ENCODE assay signal across 8 mouse cellular contexts in genomic region chr1:171295063-171295402, GRCm38 (mm10). TPM values are rescaled to one million over a fixed set of nuclear protein-coding genes. Genes with fewer than 3 reads are reported as not detected.
DNase-seq lines count a peak whose midpoint lies in the region; ATAC-seq and TF ChIP-seq lines count a peak whose summit lies in the region.

No protein-coding gene starts in this region.

- H3K36me3 ChIP-seq in heart, embryonic 14.5 days (ENCODE audit: control insufficient read depth, insufficient read depth, low read length) = peaks cover under 1% of the 10 kb centered on the region
- H3K36me3 ChIP-seq in G1E (replicated peaks) = peaks cover 13% of the 10 kb centered on the region
- H3K36me3 ChIP-seq in hindbrain, embryonic 11.5 days (ENCODE audit: control insufficient read depth, insufficient read depth, low read length) = no peaks in the 10 kb centered on the region
- H3K36me3 ChIP-seq in megakaryocyte, embryonic 14.5 days (replicated peaks; ENCODE audit: low read length) = peaks cover 11% of the 10 kb centered on the region

- WGBS in heart, embryonic 14.5 days = 18% methylated on average over 3 of the region's 3 CpGs
- 16% methylated on average over 3 of the region's 3 CpGs for whole genome bisulfite sequencing in hindbrain, embryonic 11.5 days

- peaks cover 12% of the 10 kb centered on the region for H3K27me3 ChIP-seq in heart, embryonic 14.5 days (ENCODE audit: control insufficient read depth, insufficient read depth, low read length)
- no peaks in the 10 kb centered on the region for H3K27me3 ChIP-seq in G1E (ENCODE audit: insufficient read depth, low read length)
- H3K27me3 ChIP-seq in hindbrain, embryonic 11.5 days (ENCODE audit: control insufficient read depth, insufficient read depth, low read length) = peaks cover 6% of the 10 kb centered on the region
- peaks cover 8% of the 10 kb centered on the region for H3K27me3 ChIP-seq in megakaryocyte, embryonic 14.5 days (replicated peaks)

- TF ChIP-seq CTCF in G1E (IDR thresholded peaks at IDR 0.05; ENCODE audit: low read depth, low read length) = no peak

- no peak for ATAC-seq in heart, embryonic 14.5 days (ENCODE audit: insufficient number of reproducible peaks, insufficient read depth, low FRiP score, low read depth)
- no peak for ATAC-seq in G1E (ENCODE audit: extremely low read depth, insufficient number of reproducible peaks, low FRiP score, poor library complexity, severe bottlenecking)
- ATAC-seq in hindbrain, embryonic 11.5 days (ENCODE audit: low FRiP score) = 0 out of 2 replicates have a peak, but pooled peaks have one; percentile 31

- peak overlapping the region; percentile 65 for H3K4me2 ChIP-seq in heart, embryonic 14.5 days (ENCODE audit: low read length)
- peak overlapping the region; percentile 43 for H3K4me2 ChIP-seq in hindbrain, embryonic 11.5 days (replicated peaks; ENCODE audit: low read depth, low read length)

- H3K9me3 ChIP-seq in heart, embryonic 14.5 days (ENCODE audit: control insufficient read depth, low read length) = no peaks in the 10 kb centered on the region
- H3K9me3 ChIP-seq in G1E (replicated peaks) = no peaks in the 10 kb centered on the region
- no peaks in the 10 kb centered on the region for H3K9me3 ChIP-seq in hindbrain, embryonic 11.5 days (ENCODE audit: control insufficient read depth, low read length)
- H3K9me3 ChIP-seq in megakaryocyte, embryonic 14.5 days = no peaks in the 10 kb centered on the region; the same call in 1 of the 2 replicates

- peak overlapping the region; percentile 93 for H3K9ac ChIP-seq in heart, embryonic 14.5 days (ENCODE audit: low read length)
- peak overlapping the region; percentile 81 for H3K9ac ChIP-seq in hindbrain, embryonic 11.5 days (ENCODE audit: low read depth, low read length)

- H3K27ac ChIP-seq in heart, embryonic 14.5 days (replicated peaks in 1 of 2; ENCODE audit: control insufficient read depth in 1 of 2, insufficient read depth in 1 of 2, low read depth in 2 of 2, low read length in 2 of 2) = peak overlapping the region; percentile 93 to 97
- peak overlapping the region; percentile 89; the same call in 1 of the 2 replicates for H3K27ac ChIP-seq in hindbrain, embryonic 11.5 days (ENCODE audit: low read depth, low read length)

- H3K4me1 ChIP-seq in heart, embryonic 14.5 days (ENCODE audit: control insufficient read depth in 2 of 2, insufficient read depth in 2 of 2, low read length in 2 of 2) = peaks cover 0 to 5% of the 10 kb centered on the region in 2 experiments; a peak in 2 of 4 replicates
- peaks cover 23% of the 10 kb centered on the region for H3K4me1 ChIP-seq in G1E (ENCODE audit: insufficient read depth, low read depth, low read length)
- 0 out of 2 replicates have a peak, but pooled peaks cover 3% of the 10 kb centered on the region for H3K4me1 ChIP-seq in hindbrain, embryonic 11.5 days (replicated peaks; ENCODE audit: control insufficient read depth, insufficient read depth, low read length)
- peaks cover 17% of the 10 kb centered on the region; the same call in 1 of the 2 replicates for H3K4me1 ChIP-seq in megakaryocyte, embryonic 14.5 days

- H3K4me3 ChIP-seq in heart, embryonic 14.5 days (ENCODE audit: control insufficient read depth in 1 of 2, insufficient read depth in 1 of 2, low read depth in 1 of 2, low read length in 2 of 2) = peak overlapping the region; percentile 85 to 99
- H3K4me3 ChIP-seq in G1E (ENCODE audit: low read depth, low read length) = peak overlapping the region; percentile 80
- H3K4me3 ChIP-seq in hindbrain, embryonic 11.5 days (ENCODE audit: low read depth, low read length) = peak overlapping the region; percentile 48
- H3K4me3 ChIP-seq in megakaryocyte, embryonic 14.5 days (replicated peaks) = peak overlapping the region; percentile 97

- intact Hi-C loops in heart, postnatal 10 days (cut with DNase I) = loop anchor here (2.0 kb wide), 1 partner anchor 34 kb away; the partner anchor contains the start of gene Dedd

- no peak for DNase-seq in heart, postnatal 10 days
- DNase-seq in G1E (ENCODE audit: low spot score) = no peak
- no peak for DNase-seq in hindbrain, embryonic 11.5 days (ENCODE audit: low spot score)
- no peak for DNase-seq in urinary bladder, adult 18-20 months (ENCODE audit: low spot score in 2 of 2)
- DNase-seq in right cerebral cortex, adult 2 months (ENCODE audit: low spot score in 2 of 2) = no peak
- no peak for DNase-seq in spleen, postnatal 10 days (ENCODE audit: low spot score in 2 of 2)

RNA-seq across cellular contexts. Expression of gene Ufc1, which starts 0.2 kb away (rescaled TPM):
- 96.0 and 111 TPM in 2 replicates for polyA plus RNA-seq in heart, embryonic 14.5 days (2014; fragmentation: Nextera tagmentation; extraction: Ambion mirVana)
- 100 to 1,000 TPM; 101 to 112 TPM for total RNA-seq in heart, postnatal 10 days (2021)
- total RNA-seq in G1E (2014; fragmentation: Nextera tagmentation) = 33.4 and 34.3 TPM in 2 replicates
- total RNA-seq in G1E (2017) = 96.2 and 111 TPM in 2 replicates
- 38.5 and 47.9 TPM in 2 replicates for polyA plus RNA-seq in G1E (2012)
- 108 and 114 TPM in 2 replicates for polyA plus RNA-seq in hindbrain, embryonic 11.5 days (2014; fragmentation: Nextera tagmentation; extraction: Ambion mirVana)
- polyA plus RNA-seq in megakaryocyte, embryonic 14.5 days (2012; ENCODE audit: insufficient read depth, low replicate concordance) = 18.6 and 97.6 TPM in 2 replicates

RNA-seq across cellular contexts. Expression of gene Usp21, which starts 7.2 kb away (rescaled TPM):
- 43.2 and 45.5 TPM in 2 replicates for polyA plus RNA-seq in heart, embryonic 14.5 days (2014; fragmentation: Nextera tagmentation; extraction: Ambion mirVana)
- 10 to 100 TPM; 20.7 to 26.8 TPM for total RNA-seq in heart, postnatal 10 days (2021)
- total RNA-seq in G1E (2014; fragmentation: Nextera tagmentation) = 40.1 and 64.5 TPM in 2 replicates
- total RNA-seq in G1E (2017) = 11.8 and 12.8 TPM in 2 replicates
- 44.1 and 53.3 TPM in 2 replicates for polyA plus RNA-seq in G1E (2012)
- 82.8 and 85.4 TPM in 2 replicates for polyA plus RNA-seq in hindbrain, embryonic 11.5 days (2014; fragmentation: Nextera tagmentation; extraction: Ambion mirVana)
- 33.2 and 67.7 TPM in 2 replicates for polyA plus RNA-seq in megakaryocyte, embryonic 14.5 days (2012; ENCODE audit: insufficient read depth, low replicate concordance)

RNA-seq across cellular contexts. Expression of gene Ppox, which starts 14.0 kb away (rescaled TPM):
- polyA plus RNA-seq in heart, embryonic 14.5 days (2014; fragmentation: Nextera tagmentation; extraction: Ambion mirVana) = 42.9 and 44.8 TPM in 2 replicates
- 10 to 100 TPM; 20.7 to 21.4 TPM for total RNA-seq in heart, postnatal 10 days (2021)
- 45.7 and 168 TPM in 2 replicates for total RNA-seq in G1E (2014; fragmentation: Nextera tagmentation)
- 27.0 and 36.7 TPM in 2 replicates for total RNA-seq in G1E (2017)
- 38.5 and 53.0 TPM in 2 replicates for polyA plus RNA-seq in G1E (2012)
- polyA plus RNA-seq in hindbrain, embryonic 11.5 days (2014; fragmentation: Nextera tagmentation; extraction: Ambion mirVana) = 48.1 and 51.8 TPM in 2 replicates
- 17.0 and 28.8 TPM in 2 replicates for polyA plus RNA-seq in megakaryocyte, embryonic 14.5 days (2012; ENCODE audit: insufficient read depth, low replicate concordance)

RNA-seq across cellular contexts. Expression of gene B4galt3, which starts 24.9 kb away (rescaled TPM):
- 52.8 and 55.6 TPM in 2 replicates for polyA plus RNA-seq in heart, embryonic 14.5 days (2014; fragmentation: Nextera tagmentation; extraction: Ambion mirVana)
- 10 to 100 TPM; 28.0 to 28.6 TPM for total RNA-seq in heart, postnatal 10 days (2021)
- 27.3 and 30.8 TPM in 2 replicates for total RNA-seq in G1E (2014; fragmentation: Nextera tagmentation)
- 16.9 and 21.5 TPM in 2 replicates for total RNA-seq in G1E (2017)
- polyA plus RNA-seq in G1E (2012) = 44.8 and 50.0 TPM in 2 replicates
- polyA plus RNA-seq in hindbrain, embryonic 11.5 days (2014; fragmentation: Nextera tagmentation; extraction: Ambion mirVana) = 59.1 and 66.3 TPM in 2 replicates
- 20.5 and 20.6 TPM in 2 replicates for polyA plus RNA-seq in megakaryocyte, embryonic 14.5 days (2012; ENCODE audit: insufficient read depth, low replicate concordance)

RNA-seq across cellular contexts. Expression of gene Dedd, which starts 33.9 kb away (rescaled TPM):
- polyA plus RNA-seq in heart, embryonic 14.5 days (2014; fragmentation: Nextera tagmentation; extraction: Ambion mirVana) = 31.4 and 42.4 TPM in 2 replicates
- 10 to 100 TPM; 23.6 to 26.3 TPM for total RNA-seq in heart, postnatal 10 days (2021)
- 53.6 and 56.4 TPM in 2 replicates for total RNA-seq in G1E (2014; fragmentation: Nextera tagmentation)
- 14.3 and 17.0 TPM in 2 replicates for total RNA-seq in G1E (2017)
- 17.7 and 29.9 TPM in 2 replicates for polyA plus RNA-seq in G1E (2012)
- 46.6 and 49.5 TPM in 2 replicates for polyA plus RNA-seq in hindbrain, embryonic 11.5 days (2014; fragmentation: Nextera tagmentation; extraction: Ambion mirVana)
- 19.6 and 45.4 TPM in 2 replicates for polyA plus RNA-seq in megakaryocyte, embryonic 14.5 days (2012; ENCODE audit: insufficient read depth, low replicate concordance)
